Mouse (Mus musculus) neural tube, postnatal 0 days (tissue): Measurements from ENCODE around the gene Enthd1. TPM values are rescaled to one million over a fixed set of nuclear protein-coding genes. Genes with fewer than 3 reads are reported as not detected.

ENCODE experiments used
- polyA plus RNA-seq: library from polyadenylated mRNA; unstranded; fragments of >200 nt; fragmentation: Nextera tagmentation; extraction: Ambion mirVana; gene quantifications from 2 replicates; pipeline ENCODE4 v1.2.1, GENCODE M21; 2015

Gene Enthd1
- not detected in 2 replicates for polyA plus RNA-seq

DNA sequence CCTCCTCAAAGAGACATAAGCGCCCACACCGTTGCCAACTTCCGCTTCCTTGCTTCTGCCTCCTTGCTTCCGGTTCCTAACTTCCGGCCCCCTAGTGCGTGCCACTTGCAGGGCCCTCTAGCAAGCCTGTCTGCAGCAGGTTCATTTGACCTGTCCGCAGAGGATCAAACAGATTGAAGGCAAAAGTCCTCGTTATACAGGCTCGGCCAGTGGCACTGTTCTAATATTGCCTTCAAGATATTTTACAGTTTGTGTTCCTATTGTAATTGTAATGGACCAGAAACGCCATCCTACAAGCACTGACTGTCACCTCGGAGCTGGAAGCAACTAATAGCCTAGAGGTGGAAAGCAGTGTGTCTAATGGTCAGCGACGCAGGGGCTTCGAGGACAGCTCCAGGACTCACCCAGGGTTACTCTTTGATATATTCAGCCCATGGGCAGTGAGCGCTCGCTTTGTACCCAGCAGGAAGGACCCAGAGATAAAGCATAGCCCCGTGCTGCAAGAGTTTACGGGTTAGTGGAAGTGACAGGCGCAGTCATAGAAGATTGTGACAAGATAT is at the start of gene Enthd1:
Gene Enthd1 (minus strand): TSS at position 51 of the 560 bp plus-strand sequence.

DNA sequence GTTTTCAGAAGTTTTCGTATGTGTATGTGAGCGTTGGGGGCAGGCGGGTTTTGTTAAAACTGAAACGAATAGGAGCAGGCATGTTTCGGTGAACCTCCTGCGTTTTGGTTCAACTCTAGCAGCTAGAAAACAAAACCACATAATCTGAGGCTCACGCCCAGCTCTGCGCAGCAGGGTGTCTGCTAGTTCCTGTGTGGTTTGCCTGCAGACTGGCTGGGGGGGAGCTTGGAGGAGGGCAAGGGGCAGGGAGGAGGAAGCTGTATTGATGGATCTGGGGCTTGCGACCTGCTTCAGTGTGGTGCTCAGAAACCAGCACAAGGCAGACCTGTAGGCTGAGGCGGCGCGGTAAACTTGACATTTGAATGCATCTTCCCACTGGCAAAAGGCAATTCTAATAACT is 7.3 kb upstream of the Enthd1 start, which contains the start of gene Grap2:
Gene Grap2 (plus strand): TSS at position 304 of the 400 bp plus-strand sequence.

Other genes starting within 250 kb of the Enthd1 start
- 0.41 and 1.1 TPM in 2 replicates for gene Grap2, start 7.4 kb upstream of the Enthd1 start, polyA plus RNA-seq
- 0.38 and 0.62 TPM in 2 replicates for gene Fam83f, start 106.7 kb upstream of the Enthd1 start, polyA plus RNA-seq
- 21.3 and 23.4 TPM in 2 replicates for gene Tnrc6b, start 146.2 kb upstream of the Enthd1 start, polyA plus RNA-seq